Mouse (Mus musculus) spleen, postnatal 4 days (tissue): ENCODE results near the gene Smim24.

Experiments
- DNase-seq, 2 experiments: peaks; one replicate each; pipeline ENCODE4 v3.0.0; 2022; ENCODE audit warnings: low spot score in 2 of 2

The Smim24 gene

DNA sequence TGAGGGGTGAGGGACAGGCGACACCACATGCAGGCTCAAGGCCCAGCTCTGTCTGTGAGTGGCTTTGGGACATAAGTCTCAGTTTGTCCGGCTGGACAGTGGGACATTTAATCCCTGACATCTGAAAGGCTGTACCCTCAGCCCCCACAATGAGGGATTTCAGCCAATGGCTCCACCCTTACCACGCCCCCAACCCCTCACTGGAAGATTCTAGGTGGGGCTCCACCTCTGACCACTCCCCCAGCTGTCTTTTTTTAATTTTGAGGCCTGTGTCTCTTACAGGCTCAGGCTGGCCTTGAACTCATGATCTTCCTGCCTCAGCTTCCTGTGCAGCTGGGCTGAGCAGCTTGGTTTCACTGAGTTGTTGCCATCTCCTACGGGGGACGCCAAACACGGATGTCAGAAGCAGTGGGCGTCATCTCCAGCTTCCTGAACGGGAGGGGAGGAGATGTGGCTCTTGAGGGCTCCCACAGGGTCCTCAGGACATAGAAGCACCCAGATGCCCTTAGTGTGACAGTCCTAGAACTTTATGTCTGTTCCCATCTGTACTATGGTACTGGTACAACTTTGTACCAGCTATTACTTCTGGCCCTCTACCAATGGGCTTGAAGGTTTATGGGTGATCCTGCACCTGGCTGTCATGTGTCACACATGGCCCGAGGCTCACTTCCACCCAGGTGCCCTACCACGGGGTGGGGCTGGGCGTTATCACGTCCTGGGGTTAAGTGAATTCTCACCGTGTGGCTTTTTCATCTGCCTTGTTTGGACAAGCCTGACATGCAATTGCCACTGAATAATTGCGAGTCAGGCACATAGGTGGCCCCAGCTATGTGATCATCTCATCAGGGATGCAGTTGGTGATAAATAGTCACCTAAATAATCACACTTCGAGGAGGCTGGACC, 41.8 kb downstream of the Smim24 start:
- peak; percentile 34 to 68 for DNase-seq

DNA sequence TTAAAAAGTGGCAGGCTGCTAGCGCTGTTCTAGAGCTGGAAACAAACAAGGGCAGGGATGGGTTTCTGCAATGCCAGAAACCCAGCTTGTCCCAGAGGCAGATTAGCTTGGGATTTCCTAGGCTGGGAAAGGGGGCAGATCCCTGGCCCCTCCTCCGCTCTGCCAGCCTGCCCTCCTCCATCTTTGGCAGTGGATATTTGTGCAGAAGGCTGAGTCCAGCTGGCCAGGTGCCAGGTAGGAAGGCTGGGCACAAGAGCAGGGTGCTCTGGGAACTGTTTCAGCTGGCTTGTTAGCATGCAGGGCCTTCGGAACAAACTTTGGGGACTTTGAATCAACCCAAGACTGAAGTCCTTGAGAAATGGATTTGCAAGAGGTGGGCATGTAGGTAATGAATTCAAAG, 42.6 kb downstream of the Smim24 start:
- peak in 1 of 2 experiments; percentile 14 for DNase-seq

DNA sequence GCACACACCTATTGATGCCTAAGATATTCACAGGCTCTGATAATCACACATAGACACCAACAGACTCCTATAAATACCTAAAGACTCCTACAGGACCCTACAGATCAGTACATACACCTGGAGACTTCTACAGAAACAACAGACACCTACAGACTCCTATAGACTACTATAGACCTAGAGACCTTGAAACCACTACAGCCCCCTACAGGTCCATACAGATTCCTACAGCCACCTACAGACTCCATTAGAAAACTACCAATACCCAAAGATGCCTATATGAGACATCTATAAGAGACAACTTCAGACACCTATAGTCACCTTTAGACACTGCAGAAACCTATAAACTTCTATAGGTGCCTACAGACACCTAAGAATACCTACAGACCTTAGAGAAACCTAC, 48.2 kb downstream of the Smim24 start:
- no peak for DNase-seq
